Mouse (Mus musculus) embryo, embryonic 11.5 days (tissue): ENCODE data around the gene Olfr971.
"Not testable (repeated sequence)": the region's sequence is repeated elsewhere in the genome, so short reads cannot be mapped to it uniquely, and the experiment has no call there.

Experiments
- DNase-seq: peaks from one replicate; pipeline ENCODE4 v3.0.0-alpha.2; 2012; ENCODE audit warnings: low read depth, low spot score

The Olfr971 gene

GRCm38 (mm10) chr9:39836576-39836975 is at the start of gene Olfr971:
Olfr971 (plus strand) TSS chr9:39836876.
- not testable (repeated sequence) for DNase-seq

- no peak for DNase-seq
Measured at GRCm38 (mm10) chr9:39790558-39790957, 46.1 kb upstream of the Olfr971 start, which contains the start of gene Olfr969. Olfr969 (plus strand) TSS chr9:39790945.

- DNase-seq = no peak
Measured at GRCm38 (mm10) chr9:39808560-39808959, 28.1 kb upstream of the Olfr971 start, which contains the start of gene Olfr970. Olfr970 (plus strand) TSS chr9:39808860.

GRCm38 (mm10) chr9:39866122-39866521 is 29.4 kb downstream of the Olfr971 start, which contains the start of gene Olfr972:
Olfr972 (plus strand) TSS chr9:39866422.
- DNase-seq = no peak

- DNase-seq = not testable (repeated sequence)
Measured at GRCm38 (mm10) chr9:39871986-39872385, 35.3 kb downstream of the Olfr971 start.

- DNase-seq = not testable (repeated sequence)
Measured at GRCm38 (mm10) chr9:39877541-39878396, 41.1 kb downstream of the Olfr971 start.
